Mouse (Mus musculus): ENCODE results near the gene Krtap19-1. TPM values are rescaled to one million over a fixed set of nuclear protein-coding genes. Genes with fewer than 3 reads are reported as not detected.

Gene Krtap19-1
- not detected for total RNA-seq (2021)

DNA sequence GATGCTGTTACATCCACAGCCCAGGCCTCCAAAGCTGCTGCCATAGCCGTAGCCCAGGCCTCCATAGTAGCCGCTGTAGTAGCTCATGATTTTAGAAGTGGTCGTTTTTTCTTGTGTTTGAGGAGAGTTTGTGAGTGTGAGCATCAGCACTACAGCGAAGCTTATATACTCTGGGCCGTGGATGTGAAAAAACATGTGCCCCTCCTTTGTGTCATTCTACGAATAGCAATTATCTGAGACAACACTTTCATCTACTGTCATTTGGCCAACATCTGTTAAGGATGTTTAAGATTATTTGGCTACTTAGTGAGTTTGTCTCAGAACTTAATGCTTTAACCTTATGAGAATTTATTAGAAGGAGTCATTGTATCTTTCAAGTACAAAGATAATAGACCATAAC lies at the start of gene Krtap19-1:
Krtap19-1 (minus strand) TSS at position 101 of the 400 bp plus-strand sequence.
- intact Hi-C loops (cut with DNase I), result no loop called here
- no peak for DNase-seq

DNA sequence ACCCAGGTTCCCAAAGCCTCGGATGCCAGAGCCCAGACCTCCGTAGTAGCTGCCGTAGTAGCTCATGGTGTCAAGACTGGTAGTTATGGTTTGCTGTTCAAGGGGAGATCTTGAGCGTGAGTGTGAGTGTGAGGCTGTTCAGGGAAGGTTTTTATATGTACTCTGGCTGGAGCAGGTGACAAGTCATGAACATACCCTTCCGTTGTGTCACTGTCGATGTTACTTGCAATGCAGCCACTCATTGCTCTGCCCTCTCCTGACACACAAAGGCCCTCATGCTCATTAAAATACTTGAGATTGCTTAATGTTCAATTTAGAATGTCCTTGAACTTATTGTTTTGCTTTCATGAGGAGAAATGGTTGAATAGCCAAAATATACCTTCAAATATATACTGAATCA lies 27.1 kb upstream of the Krtap19-1 start, which contains the start of gene Krtap19-5:
Krtap19-5 (minus strand) TSS at position 101 of the 400 bp plus-strand sequence.
- intact Hi-C loops (cut with DNase I), result no loop called here

DNA sequence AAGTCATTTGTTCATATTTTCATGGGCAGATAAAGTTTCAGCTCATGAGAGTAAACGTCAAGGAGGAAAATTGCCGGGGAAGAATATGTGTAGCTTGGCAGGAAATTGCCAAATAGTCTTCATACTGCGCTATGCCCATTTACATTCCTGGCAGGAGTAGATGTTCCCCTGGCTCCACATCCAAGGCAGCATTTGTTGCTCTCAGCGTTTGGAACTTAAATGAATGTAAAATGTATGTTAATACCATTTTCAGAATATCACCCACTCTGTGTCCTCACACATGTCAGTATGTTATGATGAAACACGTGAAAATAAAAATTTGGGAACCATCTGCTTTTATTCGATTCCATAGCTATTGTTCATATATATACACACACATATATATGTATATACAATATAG lies 17.7 kb upstream of the Krtap19-1 start:
- DNase-seq, result no peak
- intact Hi-C loops (cut with DNase I), result no loop called here

More for the DNA sequence above, 27.1 kb upstream of the Krtap19-1 start, which contains the start of gene Krtap19-5:
- no peak for DNase-seq

DNA sequence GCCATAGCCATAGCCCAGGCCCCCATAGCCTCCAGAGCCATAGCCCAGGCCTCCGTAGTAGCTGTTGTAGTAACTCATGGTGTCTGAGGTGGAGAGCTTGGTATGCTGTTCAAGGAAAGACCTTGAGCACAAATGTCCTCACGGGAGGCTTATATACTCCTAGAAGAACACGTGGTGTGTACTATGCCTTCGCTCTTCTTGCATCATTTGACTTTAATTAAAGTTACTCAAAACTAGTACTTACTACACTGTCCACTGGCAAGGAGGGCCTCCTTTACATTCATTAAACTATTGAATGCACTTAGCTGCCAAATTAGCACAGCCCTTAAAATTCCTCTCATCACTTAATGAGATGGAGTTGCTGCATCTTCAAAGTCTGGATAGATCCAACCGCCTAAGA lies 15.8 kb upstream of the Krtap19-1 start, which contains the start of gene Krtap19-4:
Krtap19-4 (minus strand) TSS at position 101 of the 400 bp plus-strand sequence.
- intact Hi-C loops (cut with DNase I), result no loop called here
- no peak for DNase-seq

DNA sequence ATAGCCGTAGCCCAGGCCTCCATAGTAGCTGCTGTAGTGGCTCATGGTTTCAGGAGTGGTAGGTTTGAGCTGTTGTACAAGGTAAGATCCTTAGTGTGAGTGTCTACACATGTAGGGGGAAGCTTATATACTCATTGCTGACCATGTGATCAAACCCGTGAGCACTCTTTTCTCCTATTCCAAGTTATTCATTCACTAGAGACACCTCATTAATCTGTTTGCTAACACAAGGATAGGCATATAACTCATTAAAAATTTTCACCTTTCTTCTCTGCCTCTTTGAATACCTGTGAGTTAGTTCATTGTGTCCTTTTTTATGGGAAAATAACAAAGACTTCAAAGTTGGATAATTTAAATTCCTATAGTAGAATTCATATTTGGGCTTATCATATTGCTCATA lies 8.7 kb upstream of the Krtap19-1 start, which contains the start of gene Krtap19-3:
Krtap19-3 (minus strand) TSS at position 101 of the 400 bp plus-strand sequence.
- intact Hi-C loops (cut with DNase I), result no loop called here
- no peak for DNase-seq

DNA sequence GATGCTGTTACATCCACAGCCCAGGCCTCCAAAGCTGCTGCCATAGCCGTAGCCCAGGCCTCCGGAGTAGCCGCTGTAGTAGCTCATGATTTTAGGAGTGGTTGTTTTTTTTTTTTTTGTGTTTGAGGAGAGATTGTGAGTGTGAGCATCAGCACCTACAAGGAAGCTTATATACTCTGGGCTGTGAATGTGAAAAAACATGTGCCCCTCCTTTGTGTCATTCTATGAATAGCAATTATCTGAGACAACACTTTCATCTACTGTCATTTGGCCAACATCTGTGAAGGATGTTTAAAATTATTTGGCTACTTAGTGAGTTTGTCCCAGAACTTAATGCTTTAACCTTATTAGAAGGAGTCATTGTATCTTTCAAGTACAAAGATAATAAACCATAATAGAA lies 5.0 kb upstream of the Krtap19-1 start, which contains the start of gene Krtap19-2:
Krtap19-2 (minus strand) TSS at position 101 of the 400 bp plus-strand sequence.
- intact Hi-C loops (cut with DNase I), result no loop called here
- no peak for DNase-seq

DNA sequence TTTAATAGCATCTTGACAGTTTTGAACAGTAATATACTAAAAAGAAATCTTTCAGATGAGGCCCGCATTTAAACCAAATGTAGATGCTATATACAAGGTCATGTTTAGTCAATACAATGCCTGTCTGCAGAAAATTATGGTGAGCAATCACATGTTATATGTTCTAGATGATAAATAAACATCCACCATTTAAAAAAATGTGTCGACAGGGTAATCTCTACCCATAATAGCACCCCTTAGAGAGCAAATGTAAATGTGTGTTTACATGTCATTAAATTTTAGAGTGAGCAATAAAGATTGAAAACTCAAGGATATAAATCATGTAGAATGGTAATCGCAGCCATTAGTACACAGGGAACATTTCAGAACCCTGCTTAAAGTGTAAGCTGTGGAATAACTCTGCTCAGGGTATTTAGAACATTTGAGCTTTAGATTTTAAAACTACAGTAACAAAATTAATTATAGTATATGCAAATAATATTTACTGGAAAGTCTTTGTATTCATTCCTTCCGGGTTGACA lies 4.3 kb downstream of the Krtap19-1 start:
- intact Hi-C loops (cut with DNase I), result no loop called here
- DNase-seq, result no peak

DNA sequence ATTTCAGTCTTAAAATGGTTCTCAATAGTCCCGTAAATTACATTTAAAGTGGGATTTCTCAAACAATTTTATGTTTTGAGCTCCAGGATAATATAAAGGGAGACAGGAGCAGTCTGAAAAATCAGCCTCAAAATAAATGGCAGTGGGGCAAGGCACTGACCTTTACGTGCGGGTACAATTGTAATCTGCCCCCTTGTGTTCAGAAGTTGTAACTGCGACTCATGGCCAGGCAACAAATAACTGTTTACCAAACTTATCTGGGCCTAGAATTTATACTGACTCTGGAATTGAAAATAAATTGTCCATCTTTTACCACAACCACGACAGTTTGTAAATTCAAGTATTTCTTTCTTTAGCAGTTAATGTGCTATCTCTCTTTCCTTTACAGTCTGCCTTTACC lies 17.8 kb downstream of the Krtap19-1 start:
- DNase-seq, result no peak
- intact Hi-C loops (cut with DNase I), result no loop called here

DNA sequence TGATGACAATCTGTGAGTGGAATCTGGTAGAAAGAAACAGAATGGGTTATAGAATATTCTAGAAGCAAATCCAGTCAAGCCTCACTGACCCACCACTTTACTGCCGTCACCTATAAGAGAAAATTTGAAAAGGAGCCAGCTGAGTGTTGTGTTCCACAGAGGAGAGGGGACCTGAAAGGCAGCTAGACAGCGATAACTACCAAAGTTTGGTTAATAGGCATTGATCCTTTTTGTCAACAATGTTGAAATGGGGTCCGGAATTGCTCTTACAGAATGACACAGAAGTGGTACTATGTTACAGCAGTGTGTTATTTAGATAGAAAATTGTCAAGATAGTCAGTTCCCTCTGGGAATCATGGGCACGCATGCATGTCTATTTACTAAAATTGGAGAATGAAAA lies 20.7 kb downstream of the Krtap19-1 start:
- no peak for DNase-seq
- intact Hi-C loops (cut with DNase I), result no loop called here

DNA sequence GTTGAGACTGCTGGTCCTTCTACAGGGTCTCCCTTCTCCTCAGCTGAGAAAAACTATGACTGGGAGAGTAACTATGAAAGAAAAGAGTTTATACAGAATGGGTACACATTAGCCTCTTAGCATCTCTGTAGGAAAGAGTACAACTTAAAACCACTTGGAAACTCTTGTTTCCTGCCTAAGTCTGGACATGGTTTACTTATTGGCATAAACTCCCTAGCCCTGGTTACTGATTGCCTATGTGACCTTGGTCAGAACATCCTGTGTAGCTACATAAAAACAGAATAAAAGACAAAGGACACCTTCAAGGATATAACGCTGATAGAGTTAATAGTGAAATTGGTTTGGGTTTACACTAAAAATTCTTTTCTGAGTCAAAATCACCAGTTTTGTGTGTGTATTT lies 21.8 kb downstream of the Krtap19-1 start:
- no peak for DNase-seq

DNA sequence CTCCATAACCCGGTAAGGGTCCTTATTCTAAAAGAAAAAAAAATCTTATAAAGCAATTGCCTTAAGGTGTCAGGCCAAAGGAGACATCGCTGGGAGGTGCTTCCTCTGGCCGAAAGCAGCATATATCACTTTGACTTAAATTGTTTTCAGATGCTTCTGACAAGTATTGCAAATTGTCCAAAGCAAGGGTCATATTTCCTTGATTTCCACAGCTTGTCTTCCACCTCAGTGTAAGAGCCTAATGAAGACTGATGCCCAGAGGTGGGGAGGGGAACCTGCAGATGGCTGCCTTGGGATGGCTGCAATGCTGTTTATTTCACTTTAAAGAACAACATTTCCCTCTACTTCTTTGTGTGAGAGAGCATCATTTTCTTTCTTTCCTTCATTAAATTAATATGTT lies 42.2 kb downstream of the Krtap19-1 start:
- intact Hi-C loops (cut with DNase I), result no loop called here
- no peak for DNase-seq

More for the DNA sequence above, 21.8 kb downstream of the Krtap19-1 start:
- intact Hi-C loops (cut with DNase I), result no loop called here

DNA sequence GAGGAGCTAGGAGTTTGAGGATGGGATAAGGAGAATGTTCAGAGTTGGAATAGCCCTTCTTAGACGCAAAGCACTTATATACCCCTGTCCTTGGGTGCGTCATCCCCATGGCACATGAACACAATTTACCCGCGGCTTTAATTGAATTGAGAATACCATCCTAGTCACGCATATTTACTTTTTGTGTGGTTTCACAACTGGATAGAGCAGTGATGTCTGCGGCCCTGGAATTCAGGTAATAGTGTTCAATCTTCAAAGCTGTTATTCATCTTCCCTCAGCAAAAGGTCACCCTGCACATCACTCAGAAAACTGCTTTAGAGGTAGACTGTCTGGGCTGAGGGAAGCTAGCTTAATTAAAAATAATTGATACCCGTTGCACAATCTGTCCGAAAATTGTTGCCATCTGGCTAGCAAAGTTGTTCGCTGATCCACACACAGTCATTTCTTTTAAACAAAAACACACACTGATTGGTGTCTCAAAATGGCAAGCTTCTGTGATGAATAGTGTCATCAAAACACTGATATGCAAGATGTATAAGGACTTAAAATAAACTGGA lies 43.0 kb downstream of the Krtap19-1 start, which contains the start of gene Krtap14:
Krtap14 (minus strand) TSS at position 51 of the 558 bp plus-strand sequence.
- DNase-seq, result no peak
- intact Hi-C loops (cut with DNase I), result no loop called here

DNA sequence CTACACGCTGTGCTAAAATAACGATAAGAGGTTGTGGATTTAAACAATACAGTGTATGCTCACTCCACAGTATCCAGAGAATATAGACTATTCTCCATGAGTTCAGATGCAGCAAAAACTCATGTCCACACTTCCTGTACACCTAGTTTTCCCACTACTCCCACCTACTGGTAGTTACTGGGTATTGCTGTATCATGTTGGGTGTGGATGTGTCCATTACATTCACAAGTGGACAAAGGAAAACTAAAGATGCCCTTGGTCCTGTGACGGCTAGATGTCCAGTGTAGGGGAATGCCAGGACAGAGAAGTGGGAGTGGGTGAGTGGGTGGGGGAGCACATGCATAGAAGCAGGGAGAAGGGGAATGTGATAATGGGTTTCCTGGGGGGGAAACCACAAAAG lies 45.5 kb downstream of the Krtap19-1 start:
- intact Hi-C loops (cut with DNase I), result no loop called here
- no peak for DNase-seq

DNA sequence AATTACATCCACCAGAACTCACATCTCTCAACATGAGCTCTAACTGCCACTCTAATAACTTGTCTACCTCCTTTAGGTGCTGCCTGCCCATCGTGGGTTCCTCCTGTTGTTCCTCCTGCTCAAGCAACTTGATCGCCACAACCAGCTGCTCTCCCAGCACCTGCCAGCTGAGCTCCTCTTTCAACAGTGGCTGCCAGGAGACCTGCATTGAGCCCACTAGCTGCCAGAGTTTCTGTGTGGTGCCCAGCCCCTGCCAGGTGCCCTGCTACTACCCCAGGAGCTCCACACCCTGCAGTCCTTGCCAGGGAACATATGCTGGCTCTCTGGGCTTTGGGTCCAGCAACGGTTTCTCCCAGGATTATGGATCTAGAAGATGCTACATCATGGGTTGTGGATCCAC lies 49.1 kb downstream of the Krtap19-1 start, which contains the start of gene Krtap15:
Krtap15 (plus strand) TSS at position 150 of the 400 bp plus-strand sequence.
- no peak for DNase-seq
- intact Hi-C loops (cut with DNase I), result no loop called here

Other genes with a start within 250 kb of the Krtap19-1 start
- gene 2310079G19Rik, start 241.7 kb downstream of the Krtap19-1 start, total RNA-seq (2021), result not detected
- gene Krtap26-1, start 221.6 kb downstream of the Krtap19-1 start, total RNA-seq (2021), result not detected
- gene Krtap27-1, start 197.7 kb downstream of the Krtap19-1 start, total RNA-seq (2021), result not detected
- not detected for gene 2310061N02Rik, start 161.4 kb downstream of the Krtap19-1 start, total RNA-seq (2021)
- gene Krtap13-1, start 140.5 kb downstream of the Krtap19-1 start, total RNA-seq (2021), result not detected
- not detected for gene Krtap13, start 117.8 kb downstream of the Krtap19-1 start, total RNA-seq (2021)
- not detected for gene 2310034C09Rik, start 110.6 kb downstream of the Krtap19-1 start, total RNA-seq (2021)
- not detected for gene 2310057N15Rik, start 95.2 kb downstream of the Krtap19-1 start, total RNA-seq (2021)
- gene Gm5965, start 91.5 kb downstream of the Krtap19-1 start, total RNA-seq (2021), result not detected
- gene Gm20741, start 57.2 kb downstream of the Krtap19-1 start, total RNA-seq (2021), result not detected
- not detected for gene Krtap15, start 49.2 kb downstream of the Krtap19-1 start, total RNA-seq (2021)
- gene Krtap14, start 43.3 kb downstream of the Krtap19-1 start, total RNA-seq (2021), result not detected
- gene Krtap19-2, start 4.9 kb upstream of the Krtap19-1 start, total RNA-seq (2021), result not detected
- not detected for gene Krtap19-3, start 8.6 kb upstream of the Krtap19-1 start, total RNA-seq (2021)
- not detected for gene Krtap19-4, start 15.7 kb upstream of the Krtap19-1 start, total RNA-seq (2021)
- not detected for gene Krtap19-5, start 27.0 kb upstream of the Krtap19-1 start, total RNA-seq (2021)
- gene Krtap19-9b, start 62.9 kb upstream of the Krtap19-1 start, total RNA-seq (2021), result not detected
- gene Krtap16-3, start 93.5 kb upstream of the Krtap19-1 start, total RNA-seq (2021), result not detected
- gene Krtap22-2, start 141.3 kb upstream of the Krtap19-1 start, total RNA-seq (2021), result not detected
- gene Gm10229, start 145.9 kb upstream of the Krtap19-1 start, total RNA-seq (2021), result not detected
- gene Krtap6-1, start 162.3 kb upstream of the Krtap19-1 start, total RNA-seq (2021), result not detected
- not detected for gene Gm10228, start 172.1 kb upstream of the Krtap19-1 start, total RNA-seq (2021)
- not detected for gene Krtap6-5, start 178.5 kb upstream of the Krtap19-1 start, total RNA-seq (2021)
- gene 1110025L11Rik, start 194.6 kb upstream of the Krtap19-1 start, total RNA-seq (2021), result not detected
- not detected for gene Krtap6-3, start 214.6 kb upstream of the Krtap19-1 start, total RNA-seq (2021)